Mouse (Mus musculus): ENCODE data around the gene Msi2. TPM values are rescaled to one million over a fixed set of nuclear protein-coding genes. Genes with fewer than 3 reads are reported as not detected.

Gene Msi2
- total and polyA plus RNA-seq, 2 experiments from 2014 or later, result 33.0 to 170 TPM

DNA sequence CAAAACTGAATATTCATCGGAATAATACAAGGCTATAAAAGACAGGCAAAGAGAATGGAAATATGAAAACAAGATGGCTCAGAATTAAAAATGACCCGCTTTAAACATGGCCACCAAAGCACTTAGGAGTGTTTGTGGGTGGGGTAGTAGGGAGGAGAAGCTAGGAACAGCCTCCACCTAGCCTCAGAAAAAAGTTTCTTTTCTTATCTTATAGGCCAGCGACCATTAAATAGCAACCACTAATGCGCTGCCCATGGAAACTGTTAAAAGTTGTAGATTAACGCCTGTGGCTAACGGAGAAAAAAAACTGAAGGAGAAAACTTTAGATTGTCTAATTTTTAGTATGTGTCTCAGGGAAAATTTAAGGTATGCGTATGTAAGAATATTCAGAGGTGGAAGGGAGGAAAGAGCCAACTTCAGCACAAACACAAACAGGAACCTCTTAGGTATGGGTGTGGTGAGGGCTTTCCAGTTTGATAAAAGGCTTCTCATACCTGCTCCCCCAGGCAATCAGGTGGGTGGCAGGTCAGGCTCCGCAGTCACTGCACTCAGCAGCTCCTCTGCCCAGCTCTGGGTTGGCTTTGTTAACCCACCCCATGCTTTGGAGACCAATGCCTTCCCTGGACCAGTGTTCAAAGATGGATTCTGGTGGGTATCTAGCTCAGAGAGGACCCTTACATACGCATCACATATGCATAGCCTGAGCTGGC, 298.5 kb downstream of the Msi2 start:
- Histone ChIP-seq H3K4me3 (ENCODE audit: low read length) (no peak overlapping the region), H3K27ac (no peak overlapping the region), H3K9me3 (ENCODE audit: low read length) (no peaks in the 10 kb centered on the region), H3K27me3 (ENCODE audit: insufficient read depth, low read length) (no peaks in the 10 kb centered on the region), H3K4me1 (ENCODE audit: insufficient read depth, low read length) (peaks cover 24% of the 10 kb centered on the region), H3K4me2 (ENCODE audit: low read depth, low read length) (no peak overlapping the region), H3K36me3 (ENCODE audit: insufficient read depth, low read length) (no peaks in the 10 kb centered on the region), H3K9ac (replicated peaks; ENCODE audit: low read length) (no peak overlapping the region)
- ATAC-seq (no peak), DNase-seq (ENCODE audit: low spot score) (no peak)
- WGBS, result 88% methylated on average over 9 of the region's 9 CpGs
- no peak for TF ChIP-seq CTCF (IDR thresholded peaks at IDR 0.05; ENCODE audit: low read depth)

DNA sequence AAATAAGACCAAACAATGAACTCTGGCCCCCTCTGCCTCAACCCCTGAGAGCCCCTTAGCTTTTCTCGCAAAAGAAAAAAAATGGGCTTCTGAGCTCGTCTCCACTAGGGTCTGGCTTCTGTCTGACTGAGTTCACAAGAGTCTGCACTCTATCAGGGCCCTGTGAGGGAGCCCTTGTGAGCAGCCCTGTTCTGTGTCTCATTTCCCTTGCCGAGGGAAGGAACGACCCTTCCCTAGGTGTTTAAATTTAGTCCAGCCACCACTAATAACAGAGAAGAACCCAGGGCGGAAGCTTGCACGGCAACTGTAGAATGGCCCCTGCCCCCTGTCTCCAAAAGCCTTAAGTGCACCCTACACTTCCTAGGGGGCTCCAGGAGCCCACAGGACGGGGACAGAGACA, 299.2 kb downstream of the Msi2 start:
- Histone ChIP-seq H3K4me1 (ENCODE audit: insufficient read depth, low read length) (peaks cover 24% of the 10 kb centered on the region), H3K4me2 (ENCODE audit: low read depth, low read length) (no peak overlapping the region)

DNA sequence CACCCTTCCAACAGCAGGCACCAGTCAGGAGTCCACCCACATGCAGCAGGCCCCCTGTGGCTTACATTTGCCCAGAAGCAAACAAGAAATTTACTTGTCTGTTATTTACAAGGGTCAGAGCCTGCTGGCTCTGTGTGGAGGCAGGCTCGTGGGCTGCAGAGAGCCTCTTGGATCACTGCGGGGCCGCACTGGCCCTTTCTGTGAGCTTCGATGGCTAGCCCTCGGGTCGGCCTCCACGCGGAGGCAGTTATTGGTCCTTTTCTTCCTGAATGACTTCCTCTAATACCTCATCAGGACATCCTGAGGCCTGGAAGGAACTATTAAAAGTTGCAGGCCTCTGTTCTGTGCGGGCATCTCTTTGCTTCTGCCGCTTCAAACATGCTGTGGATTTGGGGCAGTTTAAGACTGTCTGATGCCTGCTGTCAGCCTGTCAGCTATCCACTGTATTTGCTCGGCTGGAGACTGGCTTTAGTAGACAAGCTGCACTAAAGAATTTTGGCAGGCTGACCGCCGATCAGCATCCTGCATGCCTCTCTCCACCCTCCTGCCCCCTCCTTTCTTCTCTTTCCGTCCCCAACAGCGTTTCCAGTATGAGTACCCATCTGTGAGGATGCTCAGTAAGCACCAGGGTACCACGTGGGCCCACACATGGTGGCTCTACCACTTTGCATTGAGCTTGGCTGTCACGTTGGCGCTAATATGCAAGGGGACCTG, 304.0 kb downstream of the Msi2 start:
- TF ChIP-seq CTCF (IDR thresholded peaks at IDR 0.05; ENCODE audit: low read depth), result no peak
- 19% methylated on average over 18 of the region's 18 CpGs for WGBS
- Histone ChIP-seq H3K9ac (replicated peaks; ENCODE audit: low read length) (no peak overlapping the region), H3K9me3 (ENCODE audit: low read length) (no peaks in the 10 kb centered on the region), H3K36me3 (ENCODE audit: insufficient read depth, low read length) (no peaks in the 10 kb centered on the region), H3K4me3 (ENCODE audit: low read length) (no peak overlapping the region), H3K4me2 (ENCODE audit: low read depth, low read length) (no peak overlapping the region), H3K27ac (peak overlapping the region; percentile 59), H3K27me3 (ENCODE audit: insufficient read depth, low read length) (no peaks in the 10 kb centered on the region), H3K4me1 (ENCODE audit: insufficient read depth, low read length) (peaks cover 19% of the 10 kb centered on the region)
- peak; percentile 77 for ATAC-seq
- DNase-seq (ENCODE audit: low spot score), result peak; percentile 80

More for the DNA sequence above, 299.2 kb downstream of the Msi2 start:
- no peak overlapping the region for H3K27ac ChIP-seq
- DNase-seq (ENCODE audit: low spot score), result no peak
- TF ChIP-seq CTCF (IDR thresholded peaks at IDR 0.05; ENCODE audit: low read depth), result no peak
- ATAC-seq, result no peak
- H3K9me3 ChIP-seq (ENCODE audit: low read length), result no peaks in the 10 kb centered on the region
- no peak overlapping the region for H3K9ac ChIP-seq (replicated peaks; ENCODE audit: low read length)
- H3K4me3 ChIP-seq (ENCODE audit: low read length), result no peak overlapping the region
- H3K27me3 ChIP-seq (ENCODE audit: insufficient read depth, low read length), result no peaks in the 10 kb centered on the region
- WGBS, result 70% methylated on average over 7 of the region's 7 CpGs
- no peaks in the 10 kb centered on the region for H3K36me3 ChIP-seq (ENCODE audit: insufficient read depth, low read length)

DNA sequence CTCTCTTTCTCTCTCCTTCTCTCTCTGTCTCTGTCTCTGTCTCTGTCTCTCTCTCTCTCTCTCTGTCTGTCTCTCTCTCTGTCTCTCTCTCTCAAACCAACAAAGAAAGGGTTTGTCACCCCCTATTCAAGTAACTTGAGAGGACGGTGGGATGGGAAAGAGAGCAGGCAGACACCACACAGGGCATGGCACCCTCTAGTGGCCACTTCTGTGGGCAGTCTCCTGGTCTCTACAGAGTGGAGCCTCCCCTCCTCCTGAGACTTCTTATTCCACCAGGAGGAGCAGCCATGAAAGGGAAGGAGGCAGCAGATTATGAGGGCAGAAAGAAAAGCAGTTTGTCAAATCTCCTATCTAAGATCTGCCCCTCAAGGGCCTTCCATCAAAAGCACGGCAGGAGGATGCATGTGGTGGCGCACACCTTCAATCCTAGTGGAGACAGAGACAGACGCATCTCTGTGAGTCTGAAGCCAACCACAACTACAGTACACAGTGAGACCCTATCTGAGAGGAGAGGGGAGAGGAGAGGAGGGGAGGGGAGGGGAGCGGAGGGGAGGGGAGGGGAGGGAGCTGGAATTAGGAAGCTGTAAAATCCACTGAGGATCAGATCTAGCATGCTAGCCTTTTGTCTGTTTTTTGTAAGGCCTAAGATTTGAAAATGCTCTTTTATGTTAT, 305.8 kb downstream of the Msi2 start:
- no peaks in the 10 kb centered on the region for H3K27me3 ChIP-seq (ENCODE audit: insufficient read depth, low read length)
- H3K4me2 ChIP-seq (ENCODE audit: low read depth, low read length), result no peak overlapping the region
- 28% methylated on average over 4 of the region's 5 CpGs for WGBS
- DNase-seq (ENCODE audit: low spot score) (peak; percentile 83), ATAC-seq (peak; percentile 71; the same call in 1 of the 2 replicates)
- H3K36me3 ChIP-seq (ENCODE audit: insufficient read depth, low read length), result no peaks in the 10 kb centered on the region; the same call in 1 of the 2 replicates
- peak; percentile 88 for TF ChIP-seq CTCF (IDR thresholded peaks at IDR 0.05; ENCODE audit: low read depth)
- H3K4me3 ChIP-seq (ENCODE audit: low read length), result no peak overlapping the region
- H3K27ac ChIP-seq, result no peak overlapping the region
- no peak overlapping the region for H3K9ac ChIP-seq (replicated peaks; ENCODE audit: low read length)
- H3K4me1 ChIP-seq (ENCODE audit: insufficient read depth, low read length), result peaks cover 22% of the 10 kb centered on the region
- no peaks in the 10 kb centered on the region for H3K9me3 ChIP-seq (ENCODE audit: low read length)

DNA sequence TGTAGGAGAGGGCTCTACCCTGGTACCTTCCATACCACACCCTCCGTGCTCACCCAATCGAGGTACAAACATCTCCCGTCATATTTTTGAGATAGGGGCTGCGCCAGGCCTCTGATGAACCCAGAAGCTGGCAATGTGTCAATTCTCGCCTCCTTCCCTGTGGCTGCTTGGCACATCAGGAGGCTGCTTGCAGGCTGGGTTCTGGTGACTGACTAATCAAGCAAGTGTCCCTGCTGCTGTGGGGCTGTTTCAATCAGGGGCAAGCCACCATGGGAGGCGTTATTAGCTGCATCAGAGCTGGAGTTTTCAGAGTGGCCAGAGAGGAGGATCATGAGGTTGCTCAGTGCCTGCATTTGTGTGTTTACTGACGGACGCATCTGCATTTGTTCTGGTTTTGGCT, 310.0 kb downstream of the Msi2 start:
- peak; percentile 77 for DNase-seq (ENCODE audit: low spot score)
- no peak for ATAC-seq
- no peak overlapping the region for H3K9ac ChIP-seq (replicated peaks; ENCODE audit: low read length)

DNA sequence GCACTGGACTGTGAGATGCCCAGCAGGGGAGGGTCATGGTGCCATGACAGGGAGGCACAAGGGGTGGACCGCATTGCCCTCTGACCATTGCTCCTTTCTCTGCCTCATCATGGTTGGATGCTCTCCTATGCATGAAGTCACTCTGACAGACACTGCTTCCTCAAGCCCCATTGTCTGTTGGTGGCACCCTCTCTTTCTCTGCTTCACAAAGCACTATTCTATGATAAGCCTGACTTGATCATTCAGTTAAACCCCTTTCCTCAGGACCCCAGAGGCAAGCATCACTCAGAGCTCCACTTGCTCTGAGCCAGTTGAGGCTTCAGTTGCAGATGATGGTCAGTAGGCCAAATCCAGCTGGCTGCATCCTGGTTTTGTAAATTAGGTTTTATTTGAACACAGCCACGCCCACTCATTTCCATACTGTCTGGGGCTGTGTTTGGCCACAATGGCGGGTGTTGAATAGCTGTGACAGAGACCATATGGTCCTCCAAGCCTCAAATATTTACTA, 311.9 kb downstream of the Msi2 start:
- no peak for TF ChIP-seq CTCF (IDR thresholded peaks at IDR 0.05; ENCODE audit: low read depth)
- Histone ChIP-seq H3K4me3 (ENCODE audit: low read length) (no peak overlapping the region), H3K9me3 (ENCODE audit: low read length) (no peaks in the 10 kb centered on the region), H3K27me3 (ENCODE audit: insufficient read depth, low read length) (no peaks in the 10 kb centered on the region), H3K4me2 (ENCODE audit: low read depth, low read length) (no peak overlapping the region), H3K27ac (peak overlapping the region; percentile 37; the same call in 1 of the 2 replicates), H3K4me1 (ENCODE audit: insufficient read depth, low read length) (peaks cover 46% of the 10 kb centered on the region), H3K36me3 (ENCODE audit: insufficient read depth, low read length) (no peaks in the 10 kb centered on the region; the same call in 1 of the 2 replicates), H3K9ac (replicated peaks; ENCODE audit: low read length) (no peak overlapping the region)
- ATAC-seq (no peak; the same call in 1 of the 2 replicates), DNase-seq (ENCODE audit: low spot score) (peak; percentile 68)
- WGBS, result 26% methylated on average over 3 of the region's 3 CpGs

More for the DNA sequence above, 310.0 kb downstream of the Msi2 start:
- no peak overlapping the region for H3K4me3 ChIP-seq (ENCODE audit: low read length)
- H3K27me3 ChIP-seq (ENCODE audit: insufficient read depth, low read length), result no peaks in the 10 kb centered on the region
- peaks cover 39% of the 10 kb centered on the region for H3K4me1 ChIP-seq (ENCODE audit: insufficient read depth, low read length)
- peak overlapping the region; percentile 22; the same call in 1 of the 2 replicates for H3K27ac ChIP-seq
- 41% methylated on average over 8 of the region's 8 CpGs for WGBS
- no peaks in the 10 kb centered on the region for H3K9me3 ChIP-seq (ENCODE audit: low read length)
- TF ChIP-seq CTCF (IDR thresholded peaks at IDR 0.05; ENCODE audit: low read depth), result no peak
- no peak overlapping the region for H3K4me2 ChIP-seq (ENCODE audit: low read depth, low read length)
- H3K36me3 ChIP-seq (ENCODE audit: insufficient read depth, low read length), result no peaks in the 10 kb centered on the region; the same call in 1 of the 2 replicates
